Mouse (Mus musculus) fibroblast of lung, adult 2 months (primary cell): ENCODE results near the gene Lypd4.
A peak's percentile ranks its signal among the peaks of the same experiment; 100 is the strongest.

Experiments used
- DNase-seq: peaks from one replicate; pipeline ENCODE4 v3.0.0-alpha.2; 2011; ENCODE audit warnings: low read depth

Gene Lypd4

GRCm38 (mm10) chr7:24889431-24890220 is 19.9 kb upstream of the Lypd4 start:
- DNase-seq: no peak

- DNase-seq: no peak
Measured at GRCm38 (mm10) chr7:24887096-24887495, 17.4 kb upstream of the Lypd4 start.

GRCm38 (mm10) chr7:24886308-24886633 is 16.5 kb upstream of the Lypd4 start:
- no peak for DNase-seq

- DNase-seq: no peak
Measured at GRCm38 (mm10) chr7:24885468-24886307, 15.9 kb upstream of the Lypd4 start.

GRCm38 (mm10) chr7:24884693-24885291 is 15.1 kb upstream of the Lypd4 start:
- DNase-seq: no peak

- DNase-seq: peak; percentile 99
Measured at GRCm38 (mm10) chr7:24883896-24884692, 14.4 kb upstream of the Lypd4 start, which contains the start of gene Rps19. Rps19 (plus strand) TSS chr7:24884371.

- DNase-seq: no peak
Measured at GRCm38 (mm10) chr7:24882416-24883199, 12.9 kb upstream of the Lypd4 start.

- DNase-seq: no peak
Measured at GRCm38 (mm10) chr7:24879620-24880019, 9.9 kb upstream of the Lypd4 start.

- DNase-seq: no peak
Measured at GRCm38 (mm10) chr7:24877588-24877987, 7.8 kb upstream of the Lypd4 start.

- DNase-seq: no peak
Measured at GRCm38 (mm10) chr7:24869080-24869479, 661 bp downstream of the Lypd4 start.

GRCm38 (mm10) chr7:24864156-24864555 is 5.6 kb downstream of the Lypd4 start:
- DNase-seq: no peak

GRCm38 (mm10) chr7:24862853-24863252 is 6.9 kb downstream of the Lypd4 start:
- no peak for DNase-seq

- no peak for DNase-seq
Measured at GRCm38 (mm10) chr7:24861913-24862312, 7.8 kb downstream of the Lypd4 start, which contains the start of gene Gm9844. Gm9844 (plus strand) TSS chr7:24862213.

- no peak for DNase-seq
Measured at GRCm38 (mm10) chr7:24859234-24859633, 10.5 kb downstream of the Lypd4 start.

GRCm38 (mm10) chr7:24856460-24857120 is 13.2 kb downstream of the Lypd4 start:
- no peak for DNase-seq

- no peak for DNase-seq
Measured at GRCm38 (mm10) chr7:24853695-24854094, 16.0 kb downstream of the Lypd4 start.

- no peak for DNase-seq
Measured at GRCm38 (mm10) chr7:24853233-24853563, 16.5 kb downstream of the Lypd4 start.

- no peak for DNase-seq
Measured at GRCm38 (mm10) chr7:24852557-24853232, 17.0 kb downstream of the Lypd4 start.

GRCm38 (mm10) chr7:24851596-24852325 is 18.0 kb downstream of the Lypd4 start:
- no peak for DNase-seq
